Mouse (Mus musculus): Measurements from ENCODE around the gene Fgfr2.

DNA sequence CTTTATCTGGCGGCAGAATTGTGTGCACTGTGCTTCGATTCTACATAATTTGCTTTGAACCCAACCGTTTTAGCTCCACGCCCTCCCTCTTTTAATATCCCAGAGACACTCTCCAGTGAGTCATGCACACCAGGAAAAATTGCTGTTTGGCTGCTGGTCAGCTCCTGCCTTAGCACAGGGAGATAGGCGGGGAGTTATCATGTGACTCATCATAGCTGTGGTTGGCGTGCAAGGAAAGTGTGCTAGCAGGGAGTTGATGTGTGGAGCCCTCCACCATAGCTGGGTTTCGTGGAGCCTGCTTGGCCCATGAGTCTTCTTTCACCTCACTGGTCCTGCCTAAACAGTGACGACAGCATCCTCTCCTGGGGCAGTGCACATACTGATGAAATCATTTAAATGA is 2315.4 kb downstream of the Fgfr2 start:
- TF ChIP-seq CTCF (IDR thresholded peaks at IDR 0.05; ENCODE audit: control insufficient read depth, insufficient read depth, insufficient replicate concordance, low read depth, low read length) (no peak), POLR2A (IDR thresholded peaks at IDR 0.05; ENCODE audit: control insufficient read depth, low read depth, low read length) (no peak)
